Mouse (Mus musculus): Measurements from ENCODE around the gene Spen. TPM values are rescaled to one million over a fixed set of nuclear protein-coding genes. Genes with fewer than 3 reads are reported as not detected.
A peak's percentile ranks its signal among the peaks of the same experiment; 100 is the strongest.

Gene Spen
- total RNA-seq, 2 experiments from 2014 or later: 49.5 to 58.6 TPM

DNA sequence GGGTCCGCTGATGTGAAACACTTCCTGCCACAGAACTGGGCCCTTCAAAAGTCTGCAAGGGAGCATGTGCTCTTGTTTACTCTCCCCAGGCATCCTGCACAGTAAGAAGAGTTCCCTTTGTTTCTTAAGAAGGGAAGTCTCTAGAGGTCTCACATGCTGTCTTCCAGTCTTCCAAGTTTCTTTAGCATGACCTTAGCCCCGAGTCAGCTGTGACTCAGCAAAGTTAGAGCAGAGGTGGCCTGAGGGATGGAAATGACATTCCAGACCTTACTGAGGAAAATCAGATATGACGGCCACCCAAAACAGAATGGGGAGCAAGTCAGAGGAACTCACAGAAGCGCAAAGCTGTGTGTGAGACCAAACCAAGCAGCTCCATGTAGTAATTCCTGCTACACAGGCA, 37.8 kb downstream of the Spen start:
- no peak for DNase-seq (ENCODE audit: low spot score in 2 of 2)
- intact Hi-C loops (cut with DNase I): loop anchor here (5.0 kb wide), 1 partner anchor 37 kb away; the partner anchor contains the start of gene Spen

DNA sequence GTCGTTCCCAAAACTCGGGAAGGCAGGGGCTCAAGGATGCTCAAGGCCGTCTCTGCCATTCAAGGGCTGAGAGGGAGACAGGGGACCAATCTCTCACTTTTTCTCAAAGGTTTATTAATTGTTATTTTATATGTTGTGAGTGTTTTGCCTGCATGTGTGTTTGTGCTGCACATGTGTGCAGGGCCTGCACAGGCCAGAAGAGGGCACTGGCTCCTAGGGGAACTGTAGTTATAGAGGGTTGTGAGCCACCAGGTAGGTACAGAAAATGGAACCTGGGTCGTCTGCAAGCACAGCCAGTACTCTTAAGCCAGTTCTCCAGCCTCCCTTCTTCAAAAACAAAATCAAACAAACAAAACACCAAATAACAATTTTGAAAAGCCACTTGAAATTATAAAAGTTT, 49.7 kb downstream of the Spen start:
- DNase-seq (ENCODE audit: low spot score in 2 of 2): peak in 1 of 2 experiments; percentile 14
- intact Hi-C loops (cut with DNase I): no loop called here

DNA sequence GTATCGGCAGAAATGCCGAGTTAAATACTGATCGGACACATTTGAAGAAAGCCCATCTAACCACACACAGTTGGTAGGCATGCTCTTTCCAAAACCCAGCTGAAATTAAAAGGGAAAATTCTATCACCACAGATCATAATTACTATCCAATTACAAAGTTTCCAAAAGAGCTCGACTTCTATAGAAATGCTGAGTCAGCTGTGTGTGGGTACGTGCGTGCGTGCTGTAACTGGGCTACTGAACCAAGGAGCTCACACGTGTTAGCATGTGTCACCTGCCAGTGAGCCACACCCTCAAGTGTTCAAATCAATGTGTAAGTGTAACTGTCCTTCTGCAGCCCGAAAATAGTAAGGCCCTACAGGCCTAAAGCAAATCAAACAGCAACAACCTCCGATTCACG, 50.8 kb downstream of the Spen start:
- intact Hi-C loops (cut with DNase I): no loop called here
- DNase-seq (ENCODE audit: low spot score in 2 of 2): no peak

DNA sequence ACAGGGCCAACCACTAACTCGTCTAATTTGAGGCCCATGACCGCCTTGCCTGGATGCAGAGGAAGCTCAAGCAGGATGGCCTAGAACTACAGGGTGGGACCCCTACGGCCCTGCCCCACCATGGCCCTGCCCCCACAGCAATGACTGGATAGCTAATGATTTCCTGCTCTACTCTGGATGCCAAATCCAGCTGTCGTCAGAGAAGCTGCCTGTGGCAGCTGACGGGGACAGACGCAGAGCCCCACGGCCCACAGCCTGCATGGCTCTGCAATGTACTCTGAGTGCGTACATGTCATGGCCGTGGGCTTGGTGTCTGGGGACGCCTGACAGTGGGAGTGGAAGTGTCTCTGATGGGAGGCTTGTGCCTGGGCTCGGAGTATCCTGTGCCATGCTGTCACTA, 54.3 kb downstream of the Spen start:
- intact Hi-C loops (cut with DNase I): no loop called here

DNA sequence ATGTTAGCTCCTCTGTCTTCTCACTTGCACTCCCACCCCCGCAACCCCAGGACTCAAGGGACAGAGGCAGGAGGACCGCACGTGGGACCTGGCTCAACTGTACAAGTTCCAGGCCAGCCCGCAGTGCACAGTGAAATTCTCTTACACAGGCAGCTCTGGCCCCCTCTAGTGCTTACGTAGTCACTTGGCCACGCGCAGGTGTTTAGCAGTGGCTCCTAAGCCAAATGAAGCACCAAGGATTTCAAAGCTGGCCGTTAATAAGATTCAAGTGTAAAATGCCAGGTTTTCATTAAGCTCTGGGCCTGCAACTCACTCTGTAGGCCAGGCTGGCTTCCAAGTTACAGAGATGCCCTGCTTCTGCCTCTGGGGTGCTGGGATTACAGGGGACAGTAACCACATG, 59.0 kb downstream of the Spen start:
- DNase-seq (ENCODE audit: low spot score in 2 of 2): peak in 1 of 2 experiments; percentile 7
- intact Hi-C loops (cut with DNase I): no loop called here

More for the DNA sequence above, 54.3 kb downstream of the Spen start:
- no peak for DNase-seq (ENCODE audit: low spot score in 2 of 2)

DNA sequence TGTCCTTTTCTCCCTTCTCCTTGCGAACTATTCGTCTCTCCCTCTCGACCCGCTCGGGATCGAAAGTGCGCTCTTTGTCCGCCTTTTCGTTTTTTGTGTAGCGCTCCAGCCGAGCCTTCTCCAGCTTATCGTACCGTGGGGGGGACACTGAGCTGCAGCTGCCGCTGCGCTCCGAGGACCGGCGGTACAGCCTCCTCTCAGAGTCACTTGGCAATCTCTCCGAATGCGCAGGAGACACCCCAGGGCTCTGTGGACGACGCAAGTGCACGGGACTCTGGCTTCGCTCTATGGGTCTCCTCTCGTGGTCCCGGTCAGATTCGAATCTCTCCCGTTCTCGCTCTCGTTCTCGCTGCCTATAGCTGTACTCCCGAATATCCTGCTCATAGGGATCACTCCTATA, 59.6 kb downstream of the Spen start:
- DNase-seq (ENCODE audit: low spot score in 2 of 2): no peak
- intact Hi-C loops (cut with DNase I): no loop called here

DNA sequence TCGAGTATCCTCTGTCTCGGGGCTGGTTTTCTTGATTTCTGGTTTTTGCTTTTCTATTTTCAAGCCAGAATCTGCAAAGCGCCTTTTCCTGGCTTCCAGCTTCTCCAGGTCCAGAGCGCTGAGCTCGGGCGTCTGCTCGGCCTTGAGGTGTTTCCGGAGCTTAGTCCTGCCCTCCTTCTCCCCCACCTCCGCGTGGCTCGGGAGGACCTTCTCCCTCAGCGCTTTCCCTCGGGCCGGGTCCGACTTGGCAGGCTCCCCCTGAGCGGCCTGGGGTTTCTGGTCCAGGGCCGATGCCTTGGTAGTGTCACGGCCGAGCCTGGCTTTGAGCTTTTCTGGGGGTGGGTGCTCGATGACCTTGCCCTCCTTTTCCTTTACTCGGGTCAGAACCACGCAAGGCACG, 60.2 kb downstream of the Spen start:
- intact Hi-C loops (cut with DNase I): no loop called here
- DNase-seq (ENCODE audit: low spot score in 2 of 2): peak in 1 of 2 experiments; percentile 26

DNA sequence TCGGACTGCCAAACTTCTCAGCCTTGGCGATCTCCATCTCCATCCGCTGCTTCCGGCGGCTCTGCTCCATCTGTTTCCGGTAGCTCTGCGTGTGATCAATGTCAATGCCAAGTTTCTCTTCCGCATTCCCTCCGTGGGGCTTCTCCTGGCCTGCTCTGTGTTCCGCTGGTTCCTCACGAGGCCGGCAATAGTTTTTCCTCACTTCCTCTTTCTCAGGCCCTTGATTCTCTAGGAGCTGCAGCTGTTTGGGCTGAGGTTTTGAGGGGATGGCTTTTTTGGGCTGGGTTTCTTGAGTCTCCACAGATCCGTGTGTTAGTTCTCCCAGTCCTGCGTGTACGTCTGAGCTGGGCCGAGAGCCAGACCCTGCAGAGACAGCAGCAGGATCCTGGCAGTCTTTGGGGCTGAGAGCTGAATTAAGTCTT, 60.7 kb downstream of the Spen start:
- peak; percentile 75 for DNase-seq (ENCODE audit: low spot score in 2 of 2)
- intact Hi-C loops (cut with DNase I): no loop called here

DNA sequence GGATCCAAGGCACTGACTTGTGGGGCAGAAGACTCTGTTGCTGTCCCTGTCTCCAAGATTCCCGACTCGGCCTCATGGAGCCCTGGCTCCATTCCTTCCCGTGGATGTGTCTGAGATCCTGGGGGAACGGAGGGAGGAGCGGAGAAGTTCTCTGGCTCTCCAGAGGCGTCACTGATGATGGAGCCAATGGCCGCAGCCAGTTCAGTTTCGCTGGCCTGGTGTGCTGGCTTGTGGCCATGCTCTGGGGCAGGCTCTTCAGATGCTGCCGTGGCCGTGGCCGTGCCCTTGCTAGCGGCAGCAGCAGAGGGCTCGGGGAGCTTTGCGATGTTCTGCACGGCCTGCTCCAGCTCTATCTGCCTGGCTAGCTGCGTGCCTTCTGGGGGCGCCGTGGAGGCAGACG, 64.0 kb downstream of the Spen start:
- peak in 1 of 2 experiments; percentile 5 for DNase-seq (ENCODE audit: low spot score in 2 of 2)
- intact Hi-C loops (cut with DNase I): no loop called here

DNA sequence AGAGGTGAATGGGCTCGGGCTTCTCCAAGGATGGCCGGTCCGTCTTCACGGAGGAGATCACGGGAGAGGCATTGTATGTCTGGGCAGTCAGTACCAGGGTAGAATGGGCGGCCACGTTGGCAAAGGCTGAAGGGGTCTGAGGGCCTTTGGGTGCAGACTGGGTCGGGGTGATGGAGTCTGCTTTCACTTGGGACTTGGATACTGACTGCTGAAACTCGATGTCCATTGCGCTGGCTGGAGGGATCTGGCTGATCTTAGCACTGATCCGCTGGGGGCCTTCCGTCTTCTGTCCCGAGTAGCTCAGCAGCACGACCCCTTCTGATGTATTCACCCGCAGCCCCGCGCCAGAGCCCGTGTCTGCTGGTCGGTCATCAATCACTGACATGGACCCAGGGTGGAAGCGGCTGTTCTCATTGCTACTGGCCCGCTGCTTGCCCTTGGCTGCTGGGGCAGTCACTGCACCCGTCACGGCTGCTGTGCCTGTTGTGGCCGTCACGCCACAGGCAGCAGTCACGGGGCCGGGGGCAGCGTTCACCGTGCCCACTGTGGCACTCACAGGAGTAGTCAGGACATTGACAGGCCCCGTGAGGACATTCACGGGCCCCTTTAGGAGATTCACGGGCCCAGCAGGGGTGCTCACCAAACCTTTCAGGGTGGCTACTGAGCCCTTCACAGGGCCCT, 65.6 kb downstream of the Spen start:
- intact Hi-C loops (cut with DNase I): no loop called here
- peak in 1 of 2 experiments; percentile 3 for DNase-seq (ENCODE audit: low spot score in 2 of 2)

DNA sequence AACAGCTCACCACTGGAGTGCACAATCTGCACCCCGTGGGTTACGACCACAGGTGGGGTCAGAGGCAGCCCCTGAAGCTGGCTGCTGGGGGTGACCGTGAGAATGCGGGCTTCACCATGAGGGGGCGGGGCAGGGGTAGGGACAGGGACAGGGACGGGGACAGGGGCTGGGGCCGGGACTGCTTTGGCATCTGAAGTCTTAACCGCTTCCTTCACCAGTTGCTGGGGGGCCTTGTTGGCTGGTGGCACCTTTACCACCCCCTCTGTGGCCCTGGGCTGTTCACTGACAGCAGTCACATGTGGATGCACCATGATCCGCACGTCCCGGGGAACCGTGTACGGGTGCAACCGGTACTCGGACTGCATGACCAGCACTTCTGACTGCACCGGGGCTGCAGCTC, 66.9 kb downstream of the Spen start:
- no peak for DNase-seq (ENCODE audit: low spot score in 2 of 2)
- intact Hi-C loops (cut with DNase I): no loop called here

DNA sequence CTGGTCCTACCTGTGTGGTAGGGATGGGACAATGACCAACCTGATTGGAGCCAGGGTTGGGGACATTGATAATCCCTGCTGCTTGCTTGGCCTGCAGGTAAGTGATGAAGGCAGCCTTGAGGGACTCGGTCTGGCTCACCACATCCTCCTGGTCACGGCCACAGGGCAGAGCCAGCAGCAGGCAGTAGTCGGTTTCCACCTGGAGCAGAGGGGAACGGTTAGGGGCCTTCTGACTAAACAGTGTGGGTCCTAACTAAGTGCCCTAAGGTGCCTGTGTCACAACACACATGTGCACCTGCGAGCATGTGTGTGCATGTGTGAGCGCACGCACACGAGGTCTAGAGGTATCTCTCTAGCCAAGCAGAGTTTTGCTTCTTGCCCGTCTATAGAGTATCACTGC, 69.1 kb downstream of the Spen start:
- intact Hi-C loops (cut with DNase I): no loop called here

DNA sequence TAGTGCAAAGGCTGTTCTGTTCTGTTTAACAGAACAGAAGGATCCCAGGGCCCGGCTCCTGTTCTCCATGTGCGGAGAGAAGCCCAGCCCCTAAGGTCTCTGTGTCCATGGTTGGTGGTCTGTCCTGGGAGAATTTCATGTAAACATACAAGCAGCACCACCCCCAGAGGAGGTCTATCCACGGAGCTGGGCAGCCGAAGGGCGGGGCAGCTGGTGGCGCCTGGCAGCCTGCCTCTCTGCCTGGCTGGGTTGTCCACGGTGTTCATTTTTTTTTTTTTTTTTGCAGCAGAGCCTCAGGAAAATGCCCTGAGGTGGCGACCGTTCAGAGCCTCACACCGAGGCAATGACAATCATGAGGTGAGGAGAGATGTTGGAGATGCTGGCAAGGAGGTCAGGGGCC, 69.8 kb downstream of the Spen start:
- DNase-seq (ENCODE audit: low spot score in 2 of 2): peak in 1 of 2 experiments; percentile 12
- intact Hi-C loops (cut with DNase I): no loop called here

More for the DNA sequence above, 69.1 kb downstream of the Spen start:
- peak in 1 of 2 experiments; percentile 6 for DNase-seq (ENCODE audit: low spot score in 2 of 2)

DNA sequence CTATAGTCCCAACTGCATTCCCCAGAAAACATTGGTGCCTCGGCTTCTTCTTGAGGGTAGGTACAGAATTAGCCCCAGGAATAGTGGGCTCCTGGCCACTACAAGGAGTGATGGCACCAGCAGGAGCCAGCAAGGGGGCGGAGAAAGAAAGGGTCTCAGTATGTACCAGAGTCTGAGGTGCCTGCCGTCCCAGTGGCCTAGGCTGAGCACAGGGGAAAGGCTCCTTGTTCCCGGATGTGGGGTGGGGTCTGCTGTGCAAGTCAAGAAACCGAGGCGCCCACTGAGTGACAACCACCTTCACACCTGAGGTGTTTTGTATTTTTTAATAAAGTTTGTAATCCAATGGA, 70.8 kb downstream of the Spen start:
- no peak for DNase-seq (ENCODE audit: low spot score in 2 of 2)
- intact Hi-C loops (cut with DNase I): no loop called here

DNA sequence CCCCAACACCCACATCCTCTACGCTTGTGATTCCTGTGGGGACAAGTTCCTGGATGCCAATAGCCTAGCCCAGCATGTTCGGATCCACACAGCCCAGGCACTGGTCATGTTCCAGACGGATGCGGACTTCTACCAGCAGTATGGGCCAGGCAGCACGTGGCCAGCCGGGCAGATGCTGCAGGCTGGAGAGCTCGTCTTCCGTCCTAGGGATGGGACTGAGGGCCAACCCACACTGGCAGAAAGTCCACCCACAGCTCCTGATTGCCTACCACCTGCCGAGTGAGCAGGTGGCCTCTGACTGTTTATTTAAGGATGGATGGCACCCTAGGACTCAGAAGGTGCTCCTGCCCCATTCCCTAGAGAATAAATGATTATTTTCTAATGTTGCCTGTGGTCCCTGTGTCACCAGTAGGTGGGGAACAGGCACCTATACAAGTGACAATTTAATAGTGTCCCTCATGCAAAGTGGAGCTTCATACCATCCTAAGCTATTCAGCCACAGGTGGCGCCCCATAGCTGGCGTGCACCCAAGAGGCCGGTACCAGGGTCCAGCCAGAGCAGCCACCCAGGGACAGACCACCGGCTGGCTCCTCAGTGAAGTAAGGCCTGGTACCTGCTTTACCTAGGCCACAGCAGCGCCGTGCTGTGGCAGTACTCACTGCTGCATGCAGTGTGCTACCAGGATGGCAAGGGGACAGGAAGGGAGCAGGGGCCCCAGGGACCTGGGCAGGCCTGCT, 71.4 kb downstream of the Spen start:
- intact Hi-C loops (cut with DNase I): no loop called here
- peak in 1 of 2 experiments; percentile 4 for DNase-seq (ENCODE audit: low spot score in 2 of 2)

DNA sequence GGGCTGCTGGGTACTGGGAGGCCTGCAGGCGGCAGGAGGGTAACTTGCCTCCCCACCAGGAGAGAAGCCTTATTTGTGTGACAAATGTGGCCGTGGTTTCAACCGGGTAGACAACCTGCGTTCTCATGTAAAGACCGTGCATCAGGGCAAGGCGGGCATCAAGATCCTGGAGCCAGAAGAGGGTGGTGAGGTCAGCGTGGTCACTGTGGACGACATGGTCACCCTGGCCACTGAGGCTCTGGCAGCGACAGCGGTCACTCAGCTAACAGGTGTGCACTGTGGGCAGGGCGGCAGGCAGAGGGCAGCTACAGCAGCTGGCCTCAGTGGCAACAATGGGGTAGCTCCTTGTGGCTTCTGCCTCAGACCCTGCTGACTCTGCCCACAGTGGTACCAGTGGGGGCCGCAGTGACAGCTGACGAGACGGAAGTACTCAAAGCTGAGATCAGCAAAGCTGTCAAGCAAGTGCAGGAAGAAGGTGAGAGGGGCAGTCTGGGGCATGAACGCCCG, 72.1 kb downstream of the Spen start:
- intact Hi-C loops (cut with DNase I): no loop called here
- peak in 1 of 2 experiments; percentile 7 for DNase-seq (ENCODE audit: low spot score in 2 of 2)

DNA sequence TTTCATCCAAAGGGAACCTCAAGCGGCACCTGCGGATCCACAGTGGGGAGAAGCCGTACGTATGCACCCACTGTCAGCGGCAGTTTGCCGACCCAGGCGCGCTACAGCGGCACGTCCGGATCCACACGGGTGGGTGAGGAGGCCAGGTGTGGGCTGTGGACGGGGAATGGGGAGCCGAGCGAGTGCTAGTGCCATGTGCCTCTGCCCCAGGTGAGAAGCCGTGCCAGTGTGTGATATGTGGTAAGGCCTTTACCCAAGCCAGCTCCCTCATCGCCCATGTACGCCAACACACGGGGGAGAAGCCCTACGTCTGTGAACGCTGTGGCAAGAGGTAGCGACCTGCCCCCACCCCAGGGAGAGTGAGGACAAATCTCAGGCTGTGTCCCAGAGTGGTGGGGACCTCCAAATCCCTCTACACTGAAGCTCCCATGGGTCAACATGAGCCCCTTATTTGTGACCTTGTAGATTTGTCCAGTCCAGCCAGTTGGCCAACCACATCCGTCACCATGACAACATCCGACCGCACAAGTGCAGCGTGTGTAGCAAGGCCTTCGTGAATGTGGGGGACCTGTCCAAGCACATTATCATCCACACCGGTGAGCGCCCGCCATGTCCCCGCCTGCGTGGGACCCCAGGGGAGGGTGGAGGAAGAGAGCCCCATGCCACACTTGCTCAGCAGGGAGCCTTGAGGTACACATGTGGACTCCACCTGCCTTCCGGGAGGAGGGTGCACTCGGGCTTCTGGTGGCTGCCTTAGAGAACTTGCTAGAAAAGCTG, 72.7 kb downstream of the Spen start:
- DNase-seq (ENCODE audit: low spot score in 2 of 2): no peak
- intact Hi-C loops (cut with DNase I): no loop called here

DNA sequence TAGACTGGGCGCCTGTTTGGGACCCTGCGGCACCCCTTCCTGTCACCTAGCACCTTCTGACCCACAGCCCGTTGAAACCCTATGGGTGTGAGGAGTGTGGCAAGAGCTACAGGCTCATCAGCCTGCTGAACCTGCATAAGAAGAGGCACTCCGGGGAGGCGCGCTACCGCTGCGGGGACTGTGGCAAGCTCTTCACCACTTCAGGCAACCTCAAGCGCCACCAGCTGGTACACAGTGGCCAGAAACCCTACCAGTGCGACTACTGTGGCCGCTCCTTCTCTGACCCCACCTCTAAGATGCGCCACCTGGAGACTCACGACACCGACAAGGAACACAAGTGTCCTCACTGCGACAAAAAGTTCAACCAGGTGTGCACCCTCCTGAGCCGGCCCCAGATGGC, 73.7 kb downstream of the Spen start:
- intact Hi-C loops (cut with DNase I): no loop called here
- no peak for DNase-seq (ENCODE audit: low spot score in 2 of 2)

DNA sequence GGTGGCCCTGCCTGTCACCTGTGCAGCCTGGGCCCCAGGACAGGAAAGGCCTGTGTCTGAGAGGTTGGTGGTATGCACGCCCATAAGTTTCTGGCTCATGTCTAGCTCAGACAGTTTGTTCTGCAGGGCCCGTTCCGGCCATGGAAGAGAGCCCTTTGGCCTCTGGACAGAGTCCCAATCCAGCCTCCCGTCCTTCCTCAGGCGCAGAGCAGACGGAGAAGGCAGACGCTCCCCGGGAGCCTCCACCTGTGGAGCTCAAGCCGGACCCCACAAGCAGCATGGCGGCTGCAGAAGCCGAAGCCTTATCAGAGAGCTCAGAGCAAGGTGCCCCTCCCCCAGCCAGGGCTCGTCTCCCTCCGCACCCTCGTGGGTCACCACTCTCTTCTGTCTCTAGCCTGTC, 74.9 kb downstream of the Spen start:
- intact Hi-C loops (cut with DNase I): no loop called here
- no peak for DNase-seq (ENCODE audit: low spot score in 2 of 2)

DNA sequence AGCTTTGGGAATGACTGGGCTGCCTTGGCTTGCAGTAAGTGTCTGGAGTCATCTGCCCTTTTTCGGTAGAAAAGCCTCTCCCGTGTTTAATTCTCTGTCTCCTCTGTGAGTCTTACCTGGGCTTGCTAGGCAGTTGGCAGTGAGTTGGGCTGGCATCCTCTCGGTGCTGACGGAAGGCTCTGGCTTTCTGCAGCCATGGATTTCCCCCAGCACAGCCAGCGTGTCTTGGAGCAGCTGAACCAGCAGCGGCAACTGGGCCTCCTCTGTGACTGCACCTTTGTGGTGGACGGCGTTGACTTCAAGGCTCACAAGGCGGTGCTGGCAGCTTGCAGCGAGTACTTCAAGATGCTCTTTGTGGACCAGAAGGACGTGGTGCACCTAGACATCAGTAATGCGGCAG, 76.8 kb downstream of the Spen start:
- intact Hi-C loops (cut with DNase I): no loop called here
- no peak for DNase-seq (ENCODE audit: low spot score in 2 of 2)

All from left cerebral cortex, postnatal 14 days (tissue).